In genomic region chr7:99818181-99818725, GRCm38 (mm10) we compare ENCODE assay signal across 22 mouse cellular contexts. TPM values are rescaled to one million over a fixed set of nuclear protein-coding genes. Genes with fewer than 3 reads are reported as not detected.
DNase-seq lines count a peak whose midpoint lies in the region; ATAC-seq and TF ChIP-seq lines count a peak whose summit lies in the region.
"Not testable (repeated sequence)": the region's sequence is repeated elsewhere in the genome, so short reads cannot be mapped to it uniquely, and the experiment has no call there.
"Had no signal": no experiment of that assay in that cellular context is flagged by ENCODE, and none has a peak within 500 bp of the region (broad histone marks: within the 10 kb centered on the region; RNA-seq: fewer than 3 reads in every experiment).

No protein-coding gene starts in this region.

- WGBS in kidney, postnatal 0 days: 14% methylated on average over 9 of the region's 9 CpGs
- WGBS in liver, embryonic 15.5 days (ENCODE audit: insufficient replicate concordance): 22% methylated on average over 9 of the region's 9 CpGs
- WGBS in lung, postnatal 0 days: 24% methylated on average over 9 of the region's 9 CpGs
- WGBS in small intestine, adult 2 months: 33% methylated on average over 9 of the region's 9 CpGs
- WGBS in thymus, adult 2 months: 12% methylated on average over 9 of the region's 9 CpGs

- not testable (repeated sequence) for TF ChIP-seq EP300 in lung, postnatal 0 days (IDR thresholded peaks at IDR 0.05)

- peak overlapping the region; percentile 42 for H3K27ac ChIP-seq in kidney, postnatal 0 days
- peak overlapping the region; percentile 53; the same call in 1 of the 2 replicates for H3K27ac ChIP-seq in liver, embryonic 15.5 days (replicated peaks)
- not testable (repeated sequence) for H3K27ac ChIP-seq in lung, postnatal 0 days (ENCODE audit: low read length)
- H3K27ac ChIP-seq in small intestine, adult 2 months (ENCODE audit: insufficient read depth, low read depth, low read length): 0 out of 2 replicates have a peak overlapping the region, but pooled peaks have one; percentile 57
- H3K27ac ChIP-seq in thymus, adult 2 months (ENCODE audit: control insufficient read depth, insufficient read depth, low read length): peak overlapping the region; percentile 100

- peak; percentile 51 for DNase-seq in CD4-positive helper T cell, adult 2 months (ENCODE audit: low read depth, low spot score)
- DNase-seq in heart, adult 18-20 months: peak; percentile 43
- peak; percentile 65 for DNase-seq in induced T-regulatory cell, adult 2 months (ENCODE audit: low read depth)
- peak; percentile 77 for DNase-seq in kidney, postnatal 0 days (ENCODE audit: low spot score)
- DNase-seq in lung, postnatal 0 days (ENCODE audit: low spot score): peak; percentile 60
- peak; percentile 77 for DNase-seq in thymus, adult 2 months

- TF ChIP-seq CTCF in kidney, postnatal 0 days (IDR thresholded peaks at IDR 0.05; ENCODE audit: low read depth); lung, postnatal 0 days (IDR thresholded peaks at IDR 0.05); small intestine, adult 2 months (IDR thresholded peaks at IDR 0.05; ENCODE audit: extremely low read depth, insufficient read length, insufficient replicate concordance, low read depth, low read length); thymus, adult 2 months (IDR thresholded peaks at IDR 0.05; ENCODE audit: borderline replicate concordance, control insufficient read depth, extremely low read depth, insufficient read depth, low read length, poor library complexity): not testable (repeated sequence)

- ATAC-seq in kidney, postnatal 0 days (replicated peaks; ENCODE audit: low FRiP score, low read depth); liver, embryonic 15.5 days (ENCODE audit: insufficient read depth): not testable (repeated sequence)
- peak; percentile 67 for ATAC-seq in lung, postnatal 0 days

- not testable (repeated sequence) for H3K27me3 ChIP-seq in kidney, postnatal 0 days (ENCODE audit: insufficient read depth, low read length); liver, embryonic 15.5 days; lung, postnatal 0 days (replicated peaks; ENCODE audit: insufficient read depth, low read length); small intestine, adult 2 months (ENCODE audit: control insufficient read depth, insufficient read depth, low read length); thymus, adult 2 months (ENCODE audit: control insufficient read depth, insufficient read depth, low read length)

- H3K9ac ChIP-seq in kidney, postnatal 0 days (ENCODE audit: low read depth, low read length); liver, embryonic 15.5 days; lung, postnatal 0 days (replicated peaks; ENCODE audit: low read depth): not testable (repeated sequence)

- not testable (repeated sequence) for H3K4me3 ChIP-seq in kidney, postnatal 0 days (replicated peaks; ENCODE audit: low read depth, low read length); liver, embryonic 15.5 days (replicated peaks); lung, postnatal 0 days (ENCODE audit: low read depth, low read length)
- peak overlapping the region; percentile 16 for H3K4me3 ChIP-seq in small intestine, adult 2 months (ENCODE audit: low read depth, low read length)
- peak overlapping the region; percentile 59 for H3K4me3 ChIP-seq in thymus, adult 2 months (ENCODE audit: control insufficient read depth, insufficient read depth, low read length)

- H3K36me3 ChIP-seq in kidney, postnatal 0 days (ENCODE audit: insufficient read depth, low read length); lung, postnatal 0 days (ENCODE audit: insufficient read depth, low read length); small intestine, adult 2 months (ENCODE audit: control insufficient read depth, insufficient read depth, low read length); thymus, adult 2 months (ENCODE audit: control insufficient read depth, insufficient read depth, low read length): not testable (repeated sequence)
- H3K36me3 ChIP-seq in liver, embryonic 15.5 days (replicated peaks): peaks cover 51% of the 10 kb centered on the region

- H3K9me3 ChIP-seq in kidney, postnatal 0 days (replicated peaks; ENCODE audit: low read length); liver, embryonic 15.5 days (replicated peaks); lung, postnatal 0 days (ENCODE audit: low read length): not testable (repeated sequence)

- not testable (repeated sequence) for TF ChIP-seq POLR2A in small intestine, adult 2 months (IDR thresholded peaks at IDR 0.05; ENCODE audit: low read depth, low read length)
- TF ChIP-seq POLR2A in thymus, adult 2 months (IDR thresholded peaks at IDR 0.05; ENCODE audit: control insufficient read depth, extremely low read depth, insufficient read depth, low read length, poor library complexity): 0 out of 2 replicates have a peak, but pooled peaks have one; percentile 19

- peak overlapping the region; percentile 37 for H3K4me2 ChIP-seq in kidney, postnatal 0 days (ENCODE audit: low read length)
- peak overlapping the region; percentile 42 for H3K4me2 ChIP-seq in liver, embryonic 15.5 days
- peak overlapping the region; percentile 25; the same call in 1 of the 2 replicates for H3K4me2 ChIP-seq in lung, postnatal 0 days (replicated peaks; ENCODE audit: low read depth, low read length)

- not testable (repeated sequence) for H3K4me1 ChIP-seq in kidney, postnatal 0 days (replicated peaks; ENCODE audit: insufficient read depth, low read length); lung, postnatal 0 days (ENCODE audit: insufficient read depth, low read depth, low read length); small intestine, adult 2 months (ENCODE audit: control insufficient read depth, insufficient read depth, insufficient read length, low read length)
- H3K4me1 ChIP-seq in liver, embryonic 15.5 days (replicated peaks): peaks cover 26% of the 10 kb centered on the region
- peaks cover 29% of the 10 kb centered on the region for H3K4me1 ChIP-seq in thymus, adult 2 months (replicated peaks; ENCODE audit: control insufficient read depth, insufficient read depth, low read length)

RNA-seq across cellular contexts. Expression of gene Neu3, which starts 10.0 kb away (rescaled TPM):
- total RNA-seq in heart, adult 18-20 months (2021): 1 to 10 TPM; 3.6 to 3.7 TPM
- polyA plus RNA-seq in kidney, postnatal 0 days (2015; fragmentation: Nextera tagmentation; extraction: Ambion mirVana): 2.5 and 2.6 TPM in 2 replicates
- polyA plus RNA-seq in liver, embryonic 15.5 days (2015; fragmentation: Nextera tagmentation; extraction: Ambion mirVana): 4.9 and 5.4 TPM in 2 replicates
- polyA plus RNA-seq in lung, postnatal 0 days (2015; fragmentation: Nextera tagmentation; extraction: Ambion mirVana): 5.8 and 7.6 TPM in 2 replicates
- 0.82 and 1.3 TPM in 2 replicates for polyA plus RNA-seq in small intestine, adult 2 months (2012; rRNA removed)
- polyA plus RNA-seq in thymus, adult 2 months (2012; rRNA removed): 32.1 and 49.1 TPM in 2 replicates

RNA-seq across cellular contexts. Expression of gene Xrra1, which starts 40.7 kb away (rescaled TPM):
- under 1 TPM in 1 of 2 experiments, not detected in 1; 0.23 TPM for total RNA-seq in heart, adult 18-20 months (2021)
- polyA plus RNA-seq in kidney, postnatal 0 days (2015; fragmentation: Nextera tagmentation; extraction: Ambion mirVana): 0.20 TPM in 2 replicates
- not detected in 2 replicates for polyA plus RNA-seq in liver, embryonic 15.5 days (2015; fragmentation: Nextera tagmentation; extraction: Ambion mirVana)
- polyA plus RNA-seq in lung, postnatal 0 days (2015; fragmentation: Nextera tagmentation; extraction: Ambion mirVana): 1.1 and 1.3 TPM in 2 replicates
- polyA plus RNA-seq in small intestine, adult 2 months (2012; rRNA removed): 0.05 TPM in 1 of 2 replicates, not detected in the other
- 26.0 and 36.9 TPM in 2 replicates for polyA plus RNA-seq in thymus, adult 2 months (2012; rRNA removed)
- total RNA-seq: neutrophil, adult 5-6 weeks had no signal

RNA-seq across cellular contexts. Expression of gene Spcs2, which starts 45.0 kb away (rescaled TPM):
- 10 to 100 TPM; 62.7 to 65.6 TPM for total RNA-seq in heart, adult 18-20 months (2021)
- polyA plus RNA-seq in kidney, postnatal 0 days (2015; fragmentation: Nextera tagmentation; extraction: Ambion mirVana): 340 and 344 TPM in 2 replicates
- polyA plus RNA-seq in liver, embryonic 15.5 days (2015; fragmentation: Nextera tagmentation; extraction: Ambion mirVana): 169 and 193 TPM in 2 replicates
- polyA plus RNA-seq in lung, postnatal 0 days (2015; fragmentation: Nextera tagmentation; extraction: Ambion mirVana): 318 and 342 TPM in 2 replicates
- 6.3 and 12.0 TPM in 2 replicates for polyA plus RNA-seq in small intestine, adult 2 months (2012; rRNA removed)
- polyA plus RNA-seq in thymus, adult 2 months (2012; rRNA removed): 83.7 and 91.7 TPM in 2 replicates

RNA-seq across cellular contexts. Expression of gene Olfr521, which starts 54.9 kb away (rescaled TPM):
- not detected for total RNA-seq in heart, adult 18-20 months (2021)
- polyA plus RNA-seq in kidney, postnatal 0 days (2015; fragmentation: Nextera tagmentation; extraction: Ambion mirVana): not detected in 2 replicates
- polyA plus RNA-seq in liver, embryonic 15.5 days (2015; fragmentation: Nextera tagmentation; extraction: Ambion mirVana): not detected in 2 replicates
- not detected in 2 replicates for polyA plus RNA-seq in lung, postnatal 0 days (2015; fragmentation: Nextera tagmentation; extraction: Ambion mirVana)
- not detected in 2 replicates for polyA plus RNA-seq in small intestine, adult 2 months (2012; rRNA removed)
- not detected in 2 replicates for polyA plus RNA-seq in thymus, adult 2 months (2012; rRNA removed)
- total RNA-seq: adrenal gland, postnatal 25 days; gastrocnemius, postnatal 25 days; layer of hippocampus, postnatal 10 days; megakaryocyte, adult 5-6 weeks; neutrophil, adult 5-6 weeks had no signal
- polyA plus RNA-seq: cerebellum, adult 2 months; embryonic facial prominence, embryonic 10.5 days; forebrain, embryonic 13.5 days; heart, embryonic 11.5 days; hindbrain, embryonic 11.5 days; intestine, embryonic 16.5 days; limb, embryonic 12.5 days; midbrain, embryonic 14.5 days; myocyte had no signal

Comparison
In these comparisons a context has a peak if more than half of its experiments do, and no peak if none do; other contexts are left out.
1. RNA of gene Xrra1, which starts 40.7 kb away (polyA plus RNA-seq): 26.0 to 36.9 TPM in thymus, adult 2 months; 1.1 to 1.3 TPM in lung, postnatal 0 days, 0.20 TPM in kidney, postnatal 0 days, not detected in liver, embryonic 15.5 days and 0.05 TPM in small intestine, adult 2 months; every median in the first group is over 10 times any median in the second.
2. Peak in every context shown above with its lines, with median percentiles within 50 percentile points of each other: DNase-seq and H3K4me2 ChIP-seq.